Mouse (Mus musculus) layer of hippocampus, adult 8-10 months (tissue): ENCODE results near the gene Tnik. TPM values are rescaled to one million over a fixed set of nuclear protein-coding genes. Genes with fewer than 3 reads are reported as not detected.

ENCODE experiments used
- DNase-seq, 2 experiments: peaks; one replicate each; pipeline ENCODE4 v3.0.0; 2022; ENCODE audit warnings: low spot score in 2 of 2
- total RNA-seq, 4 experiments: library from RNA; stranded (reverse); gene quantifications; 2 replicates each; pipeline ENCODE4 v1.2.4; 2022

Gene Tnik
- 100 to 1,000 TPM; 174 to 209 (median 197) TPM for total RNA-seq

GRCm38 (mm10) chr3:28263002-28263947 is at the start of gene Tnik:
Tnik (plus strand) TSS chr3:28263214.
- peak; percentile 90 to 92 for DNase-seq

- DNase-seq = no peak
Observed at GRCm38 (mm10) chr3:28214886-28215311, 48.1 kb upstream of the Tnik start.

- DNase-seq = no peak
Observed at GRCm38 (mm10) chr3:28217001-28217400, 46.0 kb upstream of the Tnik start.

GRCm38 (mm10) chr3:28219533-28219932 is 43.5 kb upstream of the Tnik start:
- DNase-seq = no peak

GRCm38 (mm10) chr3:28219964-28220363 is 43.0 kb upstream of the Tnik start:
- DNase-seq = no peak

GRCm38 (mm10) chr3:28224437-28225356 is 38.3 kb upstream of the Tnik start:
- no peak for DNase-seq

GRCm38 (mm10) chr3:28225357-28225905 is 37.6 kb upstream of the Tnik start:
- DNase-seq = peak; percentile 31 to 34

- DNase-seq = no peak
Observed at GRCm38 (mm10) chr3:28226181-28226580, 36.8 kb upstream of the Tnik start.

- DNase-seq = no peak
Observed at GRCm38 (mm10) chr3:28228930-28229329, 34.1 kb upstream of the Tnik start.

GRCm38 (mm10) chr3:28229503-28229902 is 33.5 kb upstream of the Tnik start:
- no peak for DNase-seq

- no peak for DNase-seq
Observed at GRCm38 (mm10) chr3:28232885-28233284, 30.1 kb upstream of the Tnik start.

GRCm38 (mm10) chr3:28234179-28234578 is 28.8 kb upstream of the Tnik start:
- DNase-seq = no peak

- no peak for DNase-seq
Observed at GRCm38 (mm10) chr3:28236689-28237088, 26.3 kb upstream of the Tnik start.

- no peak for DNase-seq
Observed at GRCm38 (mm10) chr3:28238136-28238535, 24.9 kb upstream of the Tnik start.

GRCm38 (mm10) chr3:28242561-28242960 is 20.5 kb upstream of the Tnik start:
- DNase-seq = peak; percentile 41 to 49

GRCm38 (mm10) chr3:28244244-28244890 is 18.6 kb upstream of the Tnik start:
- DNase-seq = no peak

GRCm38 (mm10) chr3:28248255-28248957 is 14.6 kb upstream of the Tnik start:
- no peak for DNase-seq

- DNase-seq = no peak
Observed at GRCm38 (mm10) chr3:28255711-28256110, 7.3 kb upstream of the Tnik start.

- DNase-seq = peak; percentile 51 to 66
Observed at GRCm38 (mm10) chr3:28262371-28263001, 528 bp upstream of the Tnik start.
